Mouse (Mus musculus) adrenal gland, adult 18-20 months (tissue): ENCODE data around the gene Tsc2. TPM values are rescaled to one million over a fixed set of nuclear protein-coding genes. Genes with fewer than 3 reads are reported as not detected.

ENCODE experiments used
- DNase-seq, 2 experiments: peaks; one replicate each; pipeline ENCODE4 v3.0.0; 2021 to 2022; ENCODE audit warnings: low spot score in 2 of 2
- total RNA-seq, 2 experiments: library from RNA; stranded (reverse); gene quantifications; 1 replicate in 1 of 2; 2 replicates in 1 of 2; pipeline ENCODE4 v1.2.3; 2021

The Tsc2 gene
- total RNA-seq, 2 experiments from 2014 or later = 93.3 to 111 TPM

- no peak for DNase-seq
Measured at GRCm38 (mm10) chr17:24579532-24579931, 52.9 kb downstream of the Tsc2 start.

- DNase-seq = no peak
Measured at GRCm38 (mm10) chr17:24573811-24574210, 58.6 kb downstream of the Tsc2 start.

- no peak for DNase-seq
Measured at GRCm38 (mm10) chr17:24572651-24573245, 59.7 kb downstream of the Tsc2 start.

GRCm38 (mm10) chr17:24569837-24570236, 62.6 kb downstream of the Tsc2 start:
- DNase-seq = no peak

GRCm38 (mm10) chr17:24567034-24567779, 65.2 kb downstream of the Tsc2 start:
- peak in 1 of 2 experiments; percentile 40 for DNase-seq

GRCm38 (mm10) chr17:24565792-24566191, 66.6 kb downstream of the Tsc2 start:
- DNase-seq = no peak

GRCm38 (mm10) chr17:24565092-24565491, 67.3 kb downstream of the Tsc2 start:
- no peak for DNase-seq

GRCm38 (mm10) chr17:24564422-24564821, 68.0 kb downstream of the Tsc2 start:
- DNase-seq = no peak

- no peak for DNase-seq
Measured at GRCm38 (mm10) chr17:24563638-24564037, 68.8 kb downstream of the Tsc2 start.

GRCm38 (mm10) chr17:24561592-24561991, 70.8 kb downstream of the Tsc2 start:
- no peak for DNase-seq

- DNase-seq = no peak
Measured at GRCm38 (mm10) chr17:24560301-24561028, 72.0 kb downstream of the Tsc2 start.

GRCm38 (mm10) chr17:24559146-24559545, 73.3 kb downstream of the Tsc2 start:
- no peak for DNase-seq

GRCm38 (mm10) chr17:24558600-24559099, 73.8 kb downstream of the Tsc2 start:
- no peak for DNase-seq

- no peak for DNase-seq
Measured at GRCm38 (mm10) chr17:24557091-24557490, 75.3 kb downstream of the Tsc2 start.

- no peak for DNase-seq
Measured at GRCm38 (mm10) chr17:24551050-24551444, 81.4 kb downstream of the Tsc2 start.

- DNase-seq = peak; percentile 71 to 73
Measured at GRCm38 (mm10) chr17:24550416-24551049, 81.9 kb downstream of the Tsc2 start.

GRCm38 (mm10) chr17:24549618-24550415, 82.6 kb downstream of the Tsc2 start, which contains the start of gene Pkd1:
Gene Pkd1, plus strand, starts transcription at chr17:24549834.
- peak; percentile 98 to 99 for DNase-seq

GRCm38 (mm10) chr17:24548921-24549617, 83.4 kb downstream of the Tsc2 start:
- DNase-seq = peak; percentile 62

- DNase-seq = no peak
Measured at GRCm38 (mm10) chr17:24548435-24548834, 84.0 kb downstream of the Tsc2 start.

GRCm38 (mm10) chr17:24546234-24546633, 86.2 kb downstream of the Tsc2 start:
- no peak for DNase-seq
